Mouse (Mus musculus) gastrocnemius, adult 2 months (tissue): ENCODE results near the gene Tmc6. TPM values are rescaled to one million over a fixed set of nuclear protein-coding genes. Genes with fewer than 3 reads are reported as not detected.
"Not testable (repeated sequence)": the region's sequence is repeated elsewhere in the genome, so short reads cannot be mapped to it uniquely, and the experiment has no call there.

ENCODE experiments used
- DNase-seq: peaks from one replicate; pipeline ENCODE4 v3.0.0; 2022
- H3K27ac ChIP-seq: fragments of 200-600 bp; 2 replicates; pipeline ENCODE4 v1.8.1; 2022; ENCODE audit warnings: mild to moderate bottlenecking
- H3K4me3 ChIP-seq: fragments of 200-600 bp; 2 replicates; pipeline ENCODE4 v1.8.1; 2022; ENCODE audit warnings: mild to moderate bottlenecking, moderate library complexity
- CTCF ChIP-seq: fragments of 200-600 bp; IDR thresholded peaks from 2 replicates; pipeline ENCODE4 v1.8.1; 2022; ENCODE audit warnings: antibody characterized with exemption, mild to moderate bottlenecking, moderate library complexity
- intact Hi-C: fragments of 180-260 bp; cut with DNase I; formaldehyde crosslinking; loops from one replicate; pipeline ENCODE4 v1.15.1; 2025
- total RNA-seq, 2 experiments: library from RNA; stranded (reverse); gene quantifications; 2 replicates each; pipeline ENCODE4 v1.2.3; 2021

The Tmc6 gene
- total RNA-seq, 2 experiments from 2014 or later, result 4.3 to 4.5 TPM

DNA sequence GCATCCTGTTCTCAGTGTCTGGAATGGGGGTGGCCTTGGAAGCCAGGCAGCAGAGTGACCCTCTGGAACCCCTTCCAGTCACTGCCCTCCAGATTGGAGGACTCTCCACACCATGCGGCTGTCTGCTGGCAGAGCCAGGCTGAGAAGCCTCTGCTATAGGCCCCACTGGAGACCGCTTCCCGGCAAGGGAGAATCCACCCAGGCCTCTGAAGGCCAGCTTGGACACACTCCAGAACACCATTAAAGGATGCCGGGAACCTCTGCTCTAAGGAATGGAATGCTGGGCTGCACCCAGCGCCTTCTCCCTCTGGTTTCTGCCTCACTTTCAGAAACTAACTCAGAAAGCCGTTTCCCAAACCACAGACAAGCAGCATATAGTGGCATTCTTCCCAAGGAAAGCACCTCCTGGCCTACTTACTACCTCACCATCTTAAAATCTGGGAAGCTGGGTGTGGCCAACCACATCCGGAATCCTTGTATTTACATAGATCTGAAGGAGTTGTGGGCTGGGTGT is 40.8 kb upstream of the Tmc6 start:
- H3K27ac ChIP-seq, result peak overlapping the region; percentile 97
- no peak for TF ChIP-seq CTCF
- intact Hi-C loops, result no loop called here
- DNase-seq, result peak; percentile 58
- no peak overlapping the region for H3K4me3 ChIP-seq

DNA sequence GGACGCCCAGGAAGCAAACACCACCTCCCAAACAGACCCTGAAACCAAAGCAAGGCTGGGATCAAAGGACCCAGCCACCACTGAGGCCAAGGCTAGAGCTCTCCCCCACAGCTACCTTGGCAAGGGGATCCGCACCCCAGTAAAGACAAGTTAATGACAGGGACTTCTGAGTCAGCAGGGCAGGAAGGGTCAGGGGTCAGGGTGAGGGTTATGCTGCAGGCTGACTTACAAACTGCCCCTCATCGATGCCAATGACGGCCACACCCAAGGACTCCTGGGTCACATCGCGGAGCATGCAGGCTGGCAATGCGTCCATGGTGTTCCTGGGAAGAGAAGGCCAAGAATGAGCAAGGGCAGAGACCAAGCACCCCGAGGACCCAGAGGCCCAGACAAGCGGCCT is 39.9 kb upstream of the Tmc6 start:
- no peak overlapping the region for H3K4me3 ChIP-seq
- H3K27ac ChIP-seq, result peak overlapping the region; percentile 97
- intact Hi-C loops, result no loop called here
- no peak for TF ChIP-seq CTCF
- peak; percentile 21 for DNase-seq

GRCm38 (mm10) chr11:117820173-117820572 is 38.2 kb upstream of the Tmc6 start:
- no peak overlapping the region for H3K4me3 ChIP-seq
- DNase-seq, result peak; percentile 34
- H3K27ac ChIP-seq, result peak overlapping the region; percentile 97
- intact Hi-C loops, result no loop called here
- no peak for TF ChIP-seq CTCF

- TF ChIP-seq CTCF, result no peak
- H3K4me3 ChIP-seq, result peak overlapping the region; percentile 48
- peak overlapping the region; percentile 97 for H3K27ac ChIP-seq
- peak; percentile 88 for DNase-seq
- intact Hi-C loops, result no loop called here
Measured at GRCm38 (mm10) chr11:117819095-117819494, 37.1 kb upstream of the Tmc6 start.

GRCm38 (mm10) chr11:117816389-117816996 is 34.5 kb upstream of the Tmc6 start:
- intact Hi-C loops, result no loop called here
- TF ChIP-seq CTCF, result no peak
- Histone ChIP-seq H3K27ac (peak overlapping the region; percentile 97), H3K4me3 (peak overlapping the region; percentile 62)
- peak; percentile 48 for DNase-seq

DNA sequence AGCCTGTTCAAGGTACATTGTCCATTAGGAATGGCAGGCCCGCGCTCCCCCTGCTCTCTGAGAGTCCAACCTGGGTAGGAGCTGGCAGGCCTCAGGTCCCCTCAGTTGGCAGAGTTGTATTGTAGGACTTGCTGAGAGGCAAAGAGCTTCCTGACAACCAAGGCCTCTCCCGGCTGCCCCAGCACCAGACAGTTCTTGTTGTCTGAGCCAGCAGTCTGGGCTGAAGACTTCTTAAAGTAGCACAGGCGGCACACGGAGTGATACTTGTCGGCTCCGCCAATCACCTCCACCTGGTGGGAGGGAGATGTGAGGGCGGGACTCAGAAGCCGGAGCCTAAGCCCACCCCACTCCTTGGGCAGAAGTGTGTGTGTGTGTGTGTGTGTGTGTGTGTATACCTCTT is 33.9 kb upstream of the Tmc6 start:
- Histone ChIP-seq H3K27ac (peak overlapping the region; percentile 97), H3K4me3 (peak overlapping the region; percentile 60)
- DNase-seq, result peak; percentile 69
- intact Hi-C loops, result not testable (repeated sequence)

- Histone ChIP-seq H3K27ac (peak overlapping the region; percentile 97), H3K4me3 (peak overlapping the region; percentile 60)
- intact Hi-C loops, result no loop called here
- no peak for TF ChIP-seq CTCF
- peak; percentile 78 for DNase-seq
Measured at GRCm38 (mm10) chr11:117814704-117815366, 32.8 kb upstream of the Tmc6 start.

DNA sequence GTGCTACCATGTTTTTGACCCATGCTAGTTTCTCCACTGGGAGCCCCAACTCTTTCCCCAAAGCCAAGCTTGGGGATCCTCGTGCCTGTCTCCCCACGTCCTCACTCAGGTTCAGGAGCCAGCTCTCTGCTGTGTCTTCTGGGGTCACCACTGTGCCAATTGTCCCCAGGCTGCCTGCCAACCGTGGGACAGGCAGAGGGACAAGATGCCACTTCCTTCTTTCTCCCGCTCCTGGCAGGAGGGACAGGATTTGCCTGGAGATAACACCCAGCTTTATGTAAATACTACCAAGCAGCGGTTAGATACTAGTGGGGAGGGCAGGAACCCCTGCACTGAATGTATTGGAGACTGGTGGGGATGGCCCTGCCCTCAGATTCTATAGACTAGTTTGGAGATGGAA is 31.9 kb upstream of the Tmc6 start:
- intact Hi-C loops, result no loop called here
- peak overlapping the region; percentile 60 for H3K4me3 ChIP-seq
- H3K27ac ChIP-seq, result peak overlapping the region; percentile 97
- peak; percentile 68 for DNase-seq
- TF ChIP-seq CTCF, result no peak

- DNase-seq, result peak; percentile 95
- TF ChIP-seq CTCF, result peak; percentile 49
- intact Hi-C loops, result no loop called here
- H3K4me3 ChIP-seq, result peak overlapping the region; percentile 92
- peak overlapping the region; percentile 97 for H3K27ac ChIP-seq
Measured at GRCm38 (mm10) chr11:117810401-117811046, 28.5 kb upstream of the Tmc6 start.

DNA sequence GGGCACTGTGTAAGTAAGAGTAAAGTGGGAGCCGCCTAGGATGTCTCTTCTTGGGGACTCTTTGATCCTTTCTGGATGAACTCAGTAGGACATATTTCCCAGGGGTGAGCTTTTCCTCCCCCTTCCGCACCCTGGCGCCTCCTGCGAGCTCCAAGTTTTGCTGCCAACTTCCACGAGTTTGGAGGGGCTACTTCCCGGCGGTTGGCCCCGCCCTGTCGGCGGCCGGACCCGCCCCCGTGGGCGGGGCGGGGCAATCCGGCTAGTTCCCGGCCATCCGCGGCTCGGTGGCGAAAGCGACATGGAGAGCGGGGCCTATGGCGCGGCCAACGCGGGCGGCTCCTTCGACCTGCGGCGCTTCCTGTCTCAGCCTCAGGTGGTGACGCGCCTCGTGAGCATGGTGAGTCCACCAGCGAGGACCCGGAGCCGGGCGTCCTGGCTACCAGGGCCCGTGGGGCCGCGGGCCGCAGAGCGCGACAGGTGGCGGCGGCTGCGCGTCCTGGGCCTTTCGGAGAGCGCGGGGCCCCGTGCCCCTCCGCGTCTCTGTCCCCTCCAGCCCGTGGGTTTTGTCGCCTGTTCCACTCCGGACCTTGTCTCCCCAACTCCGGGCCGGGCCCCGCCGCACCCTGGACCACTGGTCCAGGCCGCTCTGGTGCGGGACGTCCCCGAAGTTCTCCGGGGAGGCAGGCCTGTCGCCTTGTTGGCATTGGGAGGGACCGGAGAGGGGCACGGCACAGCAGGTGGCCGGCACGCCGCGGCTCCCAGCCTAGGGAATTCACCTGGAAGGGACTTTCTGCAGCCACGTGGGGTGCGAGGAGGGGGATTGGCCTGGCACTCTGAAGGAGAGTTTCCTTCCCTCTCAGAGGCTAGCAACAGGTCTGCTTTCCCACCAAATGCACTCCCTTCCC is 27.7 kb upstream of the Tmc6 start, which contains the start of the genes Gm20708 and Syngr2:
Gm20708 (plus strand) TSS at position 262 of the 905 bp plus-strand sequence.
Syngr2 (plus strand) TSS at position 262 of the 905 bp plus-strand sequence.
- intact Hi-C loops, result no loop called here
- H3K4me3 ChIP-seq, result peak within 1 kb of the TSS; percentile 92
- no peak for TF ChIP-seq CTCF
- DNase-seq, result peak; percentile 87
- peak within 1 kb of the TSS; percentile 97 for H3K27ac ChIP-seq

GRCm38 (mm10) chr11:117806781-117807180 is 24.8 kb upstream of the Tmc6 start:
- DNase-seq, result no peak
- Histone ChIP-seq H3K4me3 (no peak overlapping the region), H3K27ac (no peak overlapping the region)
- intact Hi-C loops, result no loop called here
- no peak for TF ChIP-seq CTCF

GRCm38 (mm10) chr11:117803166-117803688 is 21.2 kb upstream of the Tmc6 start:
- Histone ChIP-seq H3K27ac (no peak overlapping the region), H3K4me3 (no peak overlapping the region)
- intact Hi-C loops, result no loop called here
- TF ChIP-seq CTCF, result no peak
- no peak for DNase-seq
